Mouse (Mus musculus) adrenal gland, postnatal 14 days (tissue): ENCODE data around the gene Gm20388. TPM values are rescaled to one million over a fixed set of nuclear protein-coding genes. Genes with fewer than 3 reads are reported as not detected.

ENCODE experiments used
- DNase-seq: peaks from one replicate; pipeline ENCODE4 v3.0.0; 2021; ENCODE audit warnings: mixed read lengths
- total RNA-seq: library from RNA; stranded (reverse); gene quantifications from 2 replicates; pipeline ENCODE4 v1.2.3, GENCODE M21; 2021

Gene Gm20388
- total RNA-seq, 1 experiment from 2014 or later = 17.6 TPM

- DNase-seq = no peak
Observed at GRCm38 (mm10) chr8:122252366-122252765, 2341.7 kb downstream of the Gm20388 start.

GRCm38 (mm10) chr8:122259351-122259750, 2348.7 kb downstream of the Gm20388 start:
- peak; percentile 84 for DNase-seq

GRCm38 (mm10) chr8:122260755-122261154, 2350.1 kb downstream of the Gm20388 start:
- no peak for DNase-seq

- no peak for DNase-seq
Observed at GRCm38 (mm10) chr8:122262835-122263234, 2352.2 kb downstream of the Gm20388 start.

- DNase-seq = no peak
Observed at GRCm38 (mm10) chr8:122264243-122264642, 2353.6 kb downstream of the Gm20388 start.

- DNase-seq = no peak
Observed at GRCm38 (mm10) chr8:122265522-122265921, 2354.9 kb downstream of the Gm20388 start.

- no peak for DNase-seq
Observed at GRCm38 (mm10) chr8:122266867-122267266, 2356.2 kb downstream of the Gm20388 start.

- DNase-seq = no peak
Observed at GRCm38 (mm10) chr8:122268861-122269260, 2358.2 kb downstream of the Gm20388 start.

- DNase-seq = peak; percentile 86
Observed at GRCm38 (mm10) chr8:122269404-122269803, 2358.8 kb downstream of the Gm20388 start.

- no peak for DNase-seq
Observed at GRCm38 (mm10) chr8:122270555-122270954, 2359.9 kb downstream of the Gm20388 start.

- peak; percentile 93 for DNase-seq
Observed at GRCm38 (mm10) chr8:122273152-122273551, 2362.5 kb downstream of the Gm20388 start.

GRCm38 (mm10) chr8:122273826-122274225, 2363.2 kb downstream of the Gm20388 start:
- no peak for DNase-seq

- DNase-seq = peak; percentile 71
Observed at GRCm38 (mm10) chr8:122274651-122275391, 2364.2 kb downstream of the Gm20388 start.

- DNase-seq = no peak
Observed at GRCm38 (mm10) chr8:122276308-122276707, 2365.7 kb downstream of the Gm20388 start.

GRCm38 (mm10) chr8:122277204-122277995, 2366.8 kb downstream of the Gm20388 start:
- no peak for DNase-seq

GRCm38 (mm10) chr8:122280156-122280555, 2369.5 kb downstream of the Gm20388 start:
- no peak for DNase-seq

GRCm38 (mm10) chr8:122280588-122281316, 2370.1 kb downstream of the Gm20388 start:
- DNase-seq = no peak

- DNase-seq = peak; percentile 100
Observed at GRCm38 (mm10) chr8:122281317-122282034, 2370.8 kb downstream of the Gm20388 start.

GRCm38 (mm10) chr8:122282035-122282358, 2371.4 kb downstream of the Gm20388 start, which contains the start of gene Zfpm1:
Gene Zfpm1 (plus strand): TSS chr8:122282141.
- DNase-seq = no peak

GRCm38 (mm10) chr8:122282501-122283355, 2372.1 kb downstream of the Gm20388 start:
- DNase-seq = peak; percentile 69
